Mouse (Mus musculus) right cerebral cortex, postnatal 14 days (tissue): Measurements from ENCODE around the gene Slc22a14.
"Not testable (repeated sequence)": the region's sequence is repeated elsewhere in the genome, so short reads cannot be mapped to it uniquely, and the experiment has no call there.

Source experiments
- DNase-seq: peaks from one replicate; pipeline ENCODE4 v3.0.0; 2022

Slc22a14 gene

DNA sequence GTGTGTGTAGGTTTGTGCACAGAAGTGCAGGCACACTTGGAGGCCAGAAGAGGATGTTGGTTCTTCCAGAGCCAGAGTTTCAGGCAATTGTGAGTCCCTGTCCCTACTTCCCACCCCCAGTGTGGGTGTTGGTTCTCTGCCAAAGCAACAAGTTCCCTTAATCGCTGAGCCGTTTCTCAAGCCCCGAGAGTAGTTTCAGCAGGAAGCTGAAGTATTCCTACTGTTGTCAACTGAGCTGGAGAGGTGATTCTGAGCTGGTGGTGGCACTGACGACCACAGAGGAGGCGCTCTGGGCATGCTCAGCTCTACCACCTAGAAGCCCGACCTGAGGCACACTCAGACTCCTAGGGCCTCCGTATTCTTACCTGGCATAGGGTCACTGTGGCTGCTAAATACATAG is at the start of gene Slc22a14:
Slc22a14 (minus strand) TSS at position 270 of the 400 bp plus-strand sequence.
- no peak for DNase-seq

DNA sequence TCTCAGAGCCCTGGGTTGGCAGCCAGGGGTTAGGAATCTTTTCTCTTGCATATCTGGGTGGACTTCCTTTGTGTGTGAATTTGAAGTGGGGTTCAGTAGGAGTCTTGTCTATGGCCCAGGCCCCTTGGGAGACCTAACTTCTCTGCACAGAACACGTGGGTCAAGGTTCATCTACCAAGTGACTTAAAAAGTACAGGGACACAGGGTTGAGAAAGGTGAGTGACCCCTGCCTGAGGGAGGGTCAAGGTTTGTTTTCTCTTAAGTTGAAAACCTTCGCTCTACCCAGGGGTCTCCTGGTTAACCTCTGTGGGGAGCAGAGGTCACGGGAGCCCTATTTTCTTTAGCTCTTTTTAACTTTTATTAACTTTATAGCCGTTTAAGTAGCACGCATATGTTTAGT is 44.5 kb upstream of the Slc22a14 start:
- DNase-seq, result no peak

DNA sequence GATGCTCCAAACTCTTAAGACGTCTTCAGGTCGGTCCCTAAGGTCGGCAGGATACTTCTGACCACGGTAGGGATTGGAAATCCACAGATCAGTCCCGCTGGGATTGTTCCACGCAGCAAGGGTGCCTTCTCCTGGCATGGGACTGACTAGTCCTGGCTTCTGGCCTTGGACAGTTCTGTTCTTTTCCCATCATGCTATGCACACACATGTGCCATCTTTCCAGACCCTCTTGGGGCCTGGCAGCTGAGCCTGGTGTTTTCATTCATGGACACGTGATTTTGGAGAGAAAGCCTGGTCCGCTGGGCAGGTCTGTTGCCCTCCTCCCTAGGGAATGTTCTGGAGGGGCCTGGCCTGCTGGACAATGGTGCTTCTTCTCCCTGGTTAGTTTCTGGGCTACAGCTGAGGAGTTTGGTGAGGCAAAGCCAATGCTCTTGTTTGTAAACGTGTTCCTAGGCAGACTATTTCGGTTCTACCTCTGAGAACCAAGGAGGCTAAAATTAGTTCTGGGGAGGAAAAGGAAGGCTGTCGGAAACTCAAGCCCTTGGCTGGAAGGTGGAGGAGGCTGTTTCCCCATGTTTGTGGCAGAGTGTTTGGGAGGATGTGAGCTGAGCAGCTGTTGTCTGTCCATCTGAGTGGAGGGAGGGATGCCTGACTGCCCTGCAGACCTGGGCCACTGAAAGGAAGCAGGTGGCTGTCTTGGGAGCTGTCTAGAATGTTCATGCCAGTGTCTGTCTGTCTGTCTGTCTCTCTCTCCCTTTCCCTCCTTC is 43.7 kb upstream of the Slc22a14 start:
- no peak for DNase-seq

DNA sequence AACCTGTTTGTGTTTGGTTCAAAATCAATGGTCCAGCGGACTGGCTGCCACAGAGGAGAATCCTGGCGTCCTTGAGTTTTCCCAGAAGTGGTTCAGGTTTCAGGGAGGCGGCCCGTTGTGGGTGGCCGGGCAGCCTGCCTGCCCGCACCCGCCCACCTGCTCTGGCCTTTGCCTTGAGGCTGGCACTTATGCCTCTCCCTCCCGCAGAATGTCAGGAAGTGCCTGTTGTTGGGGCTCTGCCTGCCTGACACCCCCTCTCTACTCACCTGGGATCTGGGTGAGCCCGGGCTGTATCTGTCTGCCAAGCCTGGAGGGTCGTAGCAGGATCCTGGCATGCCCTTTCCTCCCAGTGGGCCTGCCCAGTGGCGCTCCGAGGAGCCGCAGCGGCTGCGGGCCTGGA is 42.5 kb upstream of the Slc22a14 start:
- no peak for DNase-seq

DNA sequence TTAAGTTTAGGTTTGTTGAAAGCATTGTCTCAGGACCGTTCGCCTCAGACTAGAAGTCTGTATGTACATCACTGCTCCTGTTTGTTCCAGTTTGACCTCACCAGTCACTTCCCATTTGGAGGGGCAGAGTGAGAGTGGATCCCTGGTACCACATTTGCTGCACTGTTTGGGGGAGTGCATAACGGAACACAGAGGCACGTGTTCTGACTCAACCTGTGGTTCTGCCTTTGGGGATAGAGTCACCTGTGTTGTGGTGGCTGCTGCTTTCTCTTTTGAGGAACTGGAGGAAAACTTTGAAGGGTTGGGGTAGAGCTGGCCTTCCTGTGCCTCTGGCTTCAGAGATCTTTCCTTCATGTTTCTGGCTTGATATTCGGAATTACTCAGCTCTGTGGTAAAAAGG is 38.7 kb upstream of the Slc22a14 start:
- DNase-seq, result no peak

DNA sequence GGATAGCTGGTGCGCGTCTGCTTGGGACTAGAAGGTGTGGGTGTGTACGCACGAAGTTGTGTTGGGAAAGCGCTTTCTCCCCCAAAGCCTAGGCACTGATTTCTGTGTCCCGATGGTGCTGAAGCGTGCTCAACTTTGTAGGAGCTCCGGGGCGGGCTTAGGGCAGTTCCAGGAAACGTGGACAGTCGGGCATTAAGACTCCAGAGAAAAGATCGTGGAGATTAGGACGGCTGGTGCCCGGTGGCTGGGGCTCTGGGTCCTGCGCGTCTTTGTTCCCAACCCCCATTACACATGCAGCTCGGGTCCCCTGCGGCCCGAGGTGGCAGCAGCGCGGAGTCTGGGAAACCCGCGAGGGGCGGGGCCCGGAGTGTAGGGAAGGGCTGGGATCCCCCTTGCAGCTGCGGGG is 37.9 kb upstream of the Slc22a14 start:
- DNase-seq, result peak; percentile 44

DNA sequence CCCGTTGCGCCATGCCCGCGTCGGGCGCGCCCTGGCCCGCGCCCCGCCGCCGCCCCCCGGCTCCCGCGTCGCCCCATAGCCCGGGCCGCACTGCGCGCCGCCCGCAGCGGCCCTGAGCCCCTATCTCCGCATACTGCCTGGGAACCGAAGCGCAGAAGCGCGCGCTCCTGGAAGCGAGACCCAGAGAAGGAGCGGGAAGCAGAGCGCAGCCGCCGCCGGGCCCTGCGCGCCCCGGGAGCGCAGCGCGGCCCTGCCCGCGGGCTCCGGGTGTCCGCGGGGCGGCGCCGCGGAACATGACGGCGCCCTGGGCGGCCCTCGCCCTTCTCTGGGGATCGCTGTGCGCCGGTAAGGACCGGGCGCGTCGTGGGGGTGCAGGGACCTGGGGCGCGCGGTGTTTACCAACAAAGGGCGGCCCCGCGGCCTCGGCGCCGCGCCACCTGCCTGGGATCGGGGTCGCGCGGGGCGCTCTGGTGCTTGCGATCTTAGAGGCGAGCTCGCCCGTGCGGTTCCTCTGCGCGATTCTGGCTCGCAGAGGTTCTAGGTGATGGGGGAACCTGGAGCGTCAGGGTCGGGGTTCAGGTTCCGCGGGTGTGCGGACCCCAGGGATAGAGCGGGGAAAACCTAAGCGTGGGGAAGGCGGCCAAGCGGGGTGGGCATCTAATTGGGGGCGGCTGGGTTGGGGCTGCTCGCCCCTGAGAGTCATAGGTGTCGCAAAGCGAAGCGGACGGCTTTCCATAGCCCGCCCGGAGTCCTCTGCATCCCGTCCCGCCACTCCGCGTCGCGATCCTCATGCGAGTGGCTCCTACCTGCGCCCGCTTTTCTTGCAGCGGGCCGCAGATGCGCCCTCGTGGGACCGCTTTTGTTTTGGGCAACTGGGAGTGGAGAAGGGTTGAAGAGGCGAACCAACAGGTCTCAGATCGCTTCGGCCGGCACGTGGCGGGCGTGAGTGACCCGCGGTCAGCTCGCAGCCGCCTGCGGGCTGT is 37.2 kb upstream of the Slc22a14 start:
- DNase-seq, result peak; percentile 49

DNA sequence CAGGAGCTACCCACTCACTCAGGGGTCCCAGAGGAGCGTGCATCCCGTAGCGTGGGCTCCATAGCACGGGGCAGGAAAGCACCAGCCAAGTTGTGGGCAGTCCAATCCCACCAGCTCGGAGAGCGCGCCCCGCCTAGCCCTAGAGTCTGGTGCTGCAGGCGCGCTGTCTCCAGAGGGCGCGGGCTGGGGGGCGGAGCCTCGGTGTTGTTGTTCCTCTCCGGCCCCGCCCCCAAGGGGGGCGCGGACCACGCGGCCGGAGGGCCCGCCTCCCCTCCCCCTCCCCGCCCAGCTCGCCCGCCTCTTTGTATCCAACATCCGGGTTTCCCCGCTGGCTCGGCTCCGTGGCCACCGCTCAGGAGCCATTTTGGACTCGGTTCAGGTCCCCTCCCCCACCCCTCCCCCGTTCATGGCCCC is 36.5 kb upstream of the Slc22a14 start, which contains the start of gene Acvr2b:
Acvr2b (plus strand) TSS at position 318 of the 414 bp plus-strand sequence.
- DNase-seq, result peak; percentile 95

DNA sequence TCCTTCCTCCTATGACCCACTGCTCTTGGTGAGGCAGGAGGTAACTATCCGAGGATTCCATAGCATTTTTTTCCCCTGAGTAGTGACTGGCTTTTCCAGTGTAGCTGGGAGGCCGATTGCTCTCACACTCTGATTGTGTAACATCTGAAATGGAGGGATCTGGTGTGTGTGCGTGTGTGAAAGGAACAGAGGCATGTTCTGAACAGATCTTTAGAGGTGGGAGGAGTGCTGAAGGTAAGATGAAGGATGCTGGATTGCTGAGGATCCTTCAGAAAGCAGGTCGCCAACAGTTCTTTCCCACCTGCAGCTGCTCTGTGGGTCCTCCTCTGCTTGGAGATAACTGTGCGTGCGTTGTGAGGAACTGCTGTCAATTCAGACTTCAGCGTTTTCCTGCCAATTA is 36.0 kb upstream of the Slc22a14 start:
- no peak for DNase-seq

DNA sequence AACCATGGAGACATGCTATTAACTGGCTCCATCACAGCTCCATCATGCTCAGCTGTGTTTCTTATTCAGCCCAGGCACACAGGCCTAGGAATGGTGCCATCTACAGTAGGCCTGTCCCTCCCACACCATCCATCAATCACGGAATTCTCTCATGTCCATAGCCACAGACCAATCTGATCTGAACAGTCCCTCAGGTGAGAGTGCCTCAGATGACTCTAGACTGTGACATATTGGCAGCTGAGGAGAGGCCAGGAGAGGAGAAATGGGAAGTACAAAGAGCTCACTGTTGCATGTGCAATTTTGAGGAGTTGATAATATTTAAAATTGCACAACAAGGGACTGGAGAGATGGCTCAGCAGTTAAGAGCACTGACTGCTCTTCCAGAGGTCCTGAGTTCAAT is 29.5 kb upstream of the Slc22a14 start:
- no peak for DNase-seq

DNA sequence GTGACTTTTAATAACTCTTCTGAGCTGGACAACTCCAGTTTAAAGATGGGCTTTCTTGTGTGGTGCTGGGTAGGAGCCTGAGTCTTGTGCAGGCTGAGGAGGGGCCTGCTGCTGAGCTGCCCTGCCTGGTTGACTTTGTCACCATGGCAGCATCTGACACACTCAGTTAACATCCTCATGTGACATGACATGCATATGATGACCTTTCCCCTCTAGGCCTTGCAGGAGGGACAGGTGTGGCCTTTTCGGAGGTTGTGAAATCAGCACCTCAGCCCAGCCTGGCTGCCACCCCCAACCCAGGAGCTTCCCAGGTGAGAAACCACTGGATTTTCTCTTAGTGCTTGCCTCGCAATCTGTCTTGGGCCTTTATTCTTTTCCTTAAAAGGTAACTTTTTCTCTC is 24.9 kb upstream of the Slc22a14 start:
- no peak for DNase-seq

DNA sequence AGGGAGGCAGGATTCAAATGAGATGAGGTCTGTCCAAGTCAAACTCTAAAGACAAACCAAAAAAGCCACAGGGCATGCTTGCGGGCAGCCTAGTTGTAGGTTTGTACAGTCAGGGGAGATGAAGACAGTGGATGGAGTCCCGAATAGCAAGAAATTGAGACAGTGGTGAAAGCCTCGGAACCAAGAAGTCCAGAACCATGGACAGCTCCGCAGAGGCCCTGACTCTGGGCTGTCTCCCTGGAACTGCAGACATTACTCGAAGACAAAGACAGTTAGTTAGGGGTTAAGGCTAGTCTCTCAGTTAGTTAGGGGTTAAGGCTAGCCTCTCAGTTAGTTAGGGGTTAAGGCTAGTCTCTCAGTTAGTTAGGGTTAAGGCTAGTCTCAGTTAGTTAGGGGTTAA is 23.6 kb upstream of the Slc22a14 start:
- DNase-seq, result no peak

DNA sequence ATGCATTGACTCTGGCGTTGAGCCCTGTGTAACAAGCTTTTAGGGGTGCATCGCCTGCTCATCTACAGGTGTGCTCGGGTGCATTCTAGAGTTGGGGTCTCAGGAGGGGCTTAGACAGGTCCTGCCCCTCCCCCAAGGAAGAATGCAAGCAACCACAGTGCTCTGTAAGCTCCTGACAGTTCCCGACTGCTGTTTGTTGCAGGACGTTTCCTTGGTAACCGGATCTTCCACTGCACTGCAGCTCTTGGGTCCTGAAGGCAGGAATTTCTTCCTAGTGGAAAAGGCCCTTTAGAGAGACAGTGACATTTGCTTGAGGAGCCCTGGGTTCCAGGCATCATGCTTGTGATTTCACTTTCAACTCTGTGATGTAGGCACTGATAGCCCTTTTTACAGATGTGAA is 17.2 kb upstream of the Slc22a14 start:
- DNase-seq, result no peak

DNA sequence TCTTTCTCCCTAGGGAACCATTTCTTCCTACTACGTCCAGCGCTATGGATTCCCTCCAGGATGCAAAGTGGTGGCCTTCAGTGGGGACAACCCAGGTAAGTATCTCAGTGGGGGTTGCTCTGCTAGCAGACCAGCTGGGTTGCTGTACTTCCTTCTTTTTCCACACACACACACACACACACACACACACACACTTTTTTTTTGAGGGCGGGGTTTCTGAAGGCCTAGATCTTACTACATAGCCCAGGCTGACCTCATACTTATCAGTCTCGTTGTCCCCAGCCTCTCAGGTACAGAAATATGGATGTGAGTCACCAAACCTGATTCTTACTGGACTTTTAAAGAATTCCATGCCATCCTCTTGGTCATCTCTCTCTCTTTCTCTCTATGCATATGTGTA is 12.9 kb upstream of the Slc22a14 start:
- DNase-seq, result no peak

DNA sequence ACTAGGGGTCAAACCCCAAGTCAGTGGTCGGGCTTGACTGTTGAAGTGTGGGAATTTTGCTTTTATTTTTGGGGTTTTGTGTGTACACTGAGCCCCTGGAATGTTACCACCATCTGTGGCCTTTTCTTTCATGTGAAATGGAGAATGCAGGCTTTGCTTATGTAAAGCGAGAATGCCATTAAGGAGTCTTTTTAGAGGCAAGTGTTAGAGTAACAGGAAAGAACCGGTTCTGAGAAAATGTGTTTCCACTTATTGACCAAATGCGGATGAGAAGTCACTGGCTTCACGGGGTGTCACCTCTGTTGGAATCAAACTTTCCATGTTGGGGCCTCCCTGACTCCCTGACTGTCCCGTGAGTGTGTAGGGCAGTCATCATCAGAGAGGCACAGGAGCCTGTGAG is 10.2 kb upstream of the Slc22a14 start:
- DNase-seq, result no peak

DNA sequence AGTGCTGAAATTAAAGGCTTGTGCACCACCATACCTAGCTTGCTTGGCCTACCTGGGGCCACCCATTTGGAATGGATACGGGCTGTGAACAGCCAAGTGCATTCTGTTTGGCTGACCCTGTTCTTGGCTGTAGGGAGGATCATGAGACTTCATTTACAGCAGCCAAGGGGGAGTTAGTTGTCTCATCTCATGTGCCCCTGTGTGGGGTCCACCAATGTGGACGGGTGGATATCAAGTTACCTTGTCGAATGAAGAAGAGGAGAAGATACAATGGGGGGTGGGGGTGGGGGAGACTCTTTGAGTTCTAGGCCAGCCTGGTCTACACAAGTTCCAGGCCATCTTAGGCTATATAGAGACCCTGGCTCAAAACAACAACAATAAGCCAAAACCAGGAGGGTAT is 9.7 kb upstream of the Slc22a14 start:
- no peak for DNase-seq

DNA sequence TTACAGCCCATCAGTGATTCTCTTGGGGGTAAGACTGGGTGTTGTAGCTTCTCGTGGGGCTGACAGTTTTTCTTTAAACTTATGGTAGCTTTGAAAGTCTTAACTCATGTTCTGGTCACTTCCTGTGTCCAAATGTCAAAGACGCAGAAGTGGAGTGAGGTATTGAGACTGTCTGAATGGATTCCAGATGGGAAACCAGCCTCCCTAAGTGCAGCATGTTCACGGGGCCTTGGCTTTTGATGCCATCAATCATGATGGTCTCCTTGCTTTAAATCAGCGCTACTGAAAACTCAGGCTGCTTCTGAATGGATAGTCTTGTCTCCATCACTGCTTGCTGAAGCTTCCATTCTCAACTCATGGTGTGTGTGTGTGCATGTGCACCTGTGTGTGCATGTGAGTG is 5.9 kb upstream of the Slc22a14 start:
- DNase-seq, result no peak

DNA sequence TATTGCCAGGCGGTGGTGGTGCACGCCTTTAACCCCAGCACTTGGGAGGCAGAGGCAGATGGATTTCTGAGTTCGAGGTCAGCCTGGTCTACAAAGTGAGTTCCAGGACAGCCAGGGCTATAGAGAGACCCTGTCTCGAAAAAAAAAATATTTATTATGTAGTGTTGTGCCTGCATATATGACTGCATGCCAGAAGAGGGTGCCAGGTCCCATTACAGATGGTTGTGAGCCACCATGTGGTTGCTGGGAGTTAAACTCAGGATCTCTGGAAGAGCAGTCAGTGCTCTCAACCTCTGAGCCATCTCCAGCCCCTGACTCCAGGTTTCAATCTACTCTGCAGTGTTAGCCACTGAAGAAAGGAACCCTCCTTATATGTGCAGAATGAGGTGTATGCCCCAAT is 5.4 kb upstream of the Slc22a14 start:
- not testable (repeated sequence) for DNase-seq

DNA sequence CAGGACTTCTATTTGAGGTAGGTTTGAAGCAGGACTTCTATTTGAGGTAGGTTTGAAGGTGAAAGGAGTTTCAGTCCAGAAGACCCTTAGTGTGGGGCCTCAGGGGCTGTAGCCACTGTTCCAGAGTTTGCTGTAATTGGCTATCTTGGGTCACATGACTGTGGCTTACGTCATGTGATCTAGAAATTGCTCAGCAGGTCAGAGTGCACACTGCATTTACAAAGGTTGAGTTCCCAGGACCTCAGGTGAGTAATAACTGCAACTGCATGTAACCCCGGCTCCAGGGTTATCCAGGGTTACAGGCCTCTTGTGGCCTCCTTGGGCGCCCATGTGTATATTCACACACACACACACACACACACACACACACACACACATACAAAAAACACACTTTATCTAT is 3.0 kb upstream of the Slc22a14 start:
- no peak for DNase-seq

DNA sequence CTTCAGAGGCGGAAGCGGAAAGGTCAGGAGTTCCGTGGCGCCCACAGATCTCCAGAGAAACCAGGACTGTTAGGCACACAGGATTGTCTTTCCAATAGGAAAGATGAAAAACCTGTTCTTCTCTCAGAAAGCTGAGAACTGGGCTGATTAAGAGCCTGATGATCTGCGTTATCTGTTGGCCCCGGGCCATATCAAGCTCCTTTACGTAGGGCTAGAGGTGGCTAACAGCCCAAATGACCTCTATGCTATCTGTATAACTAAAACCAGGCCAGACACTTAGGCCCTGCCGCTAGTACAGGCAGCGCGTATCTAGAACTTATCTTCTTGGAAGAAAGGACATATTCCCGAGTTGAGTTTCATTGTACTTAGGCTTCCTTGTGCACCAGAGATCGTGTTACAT is 2.1 kb downstream of the Slc22a14 start:
- no peak for DNase-seq

DNA sequence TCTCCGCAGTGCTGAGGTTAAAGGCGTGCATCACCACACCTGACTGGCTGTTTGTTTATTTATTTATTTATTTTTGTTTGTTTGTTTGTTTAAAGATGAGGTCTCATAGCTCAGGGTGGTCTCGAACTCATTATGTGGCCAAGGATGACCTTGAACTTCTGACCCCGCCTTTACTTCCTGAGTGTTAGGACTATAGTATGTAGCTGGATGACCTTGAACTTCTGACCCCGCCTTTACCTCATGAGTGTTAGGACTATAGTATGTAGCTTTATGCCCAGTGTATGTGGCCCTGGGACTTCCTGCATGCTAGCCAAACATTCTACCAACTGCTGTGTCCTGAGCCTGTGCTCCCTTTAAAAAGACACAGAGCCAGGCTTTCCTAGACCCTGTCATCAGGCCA is 3.9 kb downstream of the Slc22a14 start:
- DNase-seq, result no peak

DNA sequence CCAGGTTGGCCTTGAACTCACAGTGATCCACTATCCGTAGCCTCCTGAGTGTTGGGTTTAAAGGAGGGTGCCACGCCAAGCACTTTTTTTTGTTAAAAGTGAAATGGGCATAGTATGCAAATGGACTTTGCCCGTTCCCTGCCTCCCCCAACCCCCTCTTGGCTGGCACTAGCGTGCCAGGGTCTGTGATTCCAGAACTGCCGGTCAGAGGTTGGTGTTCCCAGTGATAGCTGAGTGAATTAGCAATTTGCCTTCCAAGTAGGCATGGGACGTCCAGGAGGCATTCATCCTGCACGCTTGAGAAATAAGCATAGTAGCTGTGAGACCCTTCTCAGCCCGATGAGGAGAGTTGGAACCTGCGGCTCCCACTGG is 7.3 kb downstream of the Slc22a14 start:
- no peak for DNase-seq

DNA sequence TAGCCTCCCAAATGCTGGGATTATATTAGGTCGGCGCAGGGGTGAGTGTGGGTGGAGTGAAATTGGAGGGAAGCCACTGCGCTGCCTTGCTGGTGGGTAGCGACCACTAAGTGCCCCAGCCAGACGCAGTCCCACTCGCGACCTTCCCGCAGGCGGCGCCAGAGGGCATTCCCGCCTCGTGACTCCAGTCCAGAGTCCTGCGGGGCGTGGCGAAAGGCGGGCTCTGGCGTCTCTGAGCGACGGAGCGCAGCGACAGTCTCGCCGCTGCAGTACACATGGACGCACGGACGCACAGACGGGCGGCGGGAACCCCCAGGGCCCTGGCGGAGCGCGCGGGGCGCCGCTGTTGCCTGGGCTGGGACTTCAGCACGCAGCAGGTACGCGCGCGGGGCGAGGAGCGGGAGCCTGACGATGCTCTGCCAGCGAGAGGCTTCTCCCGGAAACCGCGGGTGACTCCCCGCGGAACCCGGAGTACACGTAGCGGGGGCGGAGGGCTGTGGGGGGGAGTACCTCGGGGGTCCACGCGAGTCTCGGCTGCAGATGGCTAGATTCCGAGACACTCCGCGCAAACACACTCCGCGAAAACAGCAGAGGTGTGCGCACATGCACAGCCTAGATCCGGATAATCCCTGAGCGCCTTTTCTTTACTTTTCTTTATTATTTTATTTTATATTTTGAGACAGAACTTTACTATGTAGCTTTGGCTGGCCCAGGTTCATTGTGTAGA is 7.9 kb downstream of the Slc22a14 start, which contains the start of gene Xylb:
Xylb (plus strand) TSS at position 51 of the 727 bp plus-strand sequence.
- peak; percentile 92 for DNase-seq
